Mouse (Mus musculus) hindbrain, embryonic 14.5 days (tissue): ENCODE measurements at regions not wholly inside any gene's neighbourhood (a gene's known extent, or its start where the extent isn't known, plus 50 kb on each side); places are given as distances from the start of the nearest gene placed in this dataset.

Experiments
- ATAC-seq: fragments of 200-750 bp; cut with Nextera tagmentation; 2 replicates; pipeline ENCODE4 v1.8.0; 2017; ENCODE audit warnings: moderate number of reproducible peaks, mild to moderate bottlenecking, moderate TSS enrichment, moderate library complexity; ENCODE audit not compliant: low FRiP score
- DNase-seq: peaks from one replicate; pipeline ENCODE4 v3.0.0-alpha.2; 2015; ENCODE audit warnings: low spot score
- H3K27ac ChIP-seq: fragments of 300-500 bp; sonication (generic); 2 replicates; pipeline ENCODE4 v1.5.1; 2014; ENCODE audit warnings: mild to moderate bottlenecking, moderate library complexity
- H3K27me3 ChIP-seq: fragments of 300-500 bp; sonication (generic); 2 replicates; pipeline ENCODE4 v1.6.1; 2014; ENCODE audit warnings: mild to moderate bottlenecking, low read length, mixed read lengths; ENCODE audit not compliant: control insufficient read depth, insufficient read depth
- H3K36me3 ChIP-seq: fragments of 300-500 bp; sonication (generic); replicated peaks from 2 replicates; pipeline ENCODE4 v1.6.1; 2014; ENCODE audit not compliant: control insufficient read depth, insufficient read depth
- H3K4me1 ChIP-seq: fragments of 300-500 bp; sonication (generic); replicated peaks from 2 replicates; pipeline ENCODE4 v1.6.1; 2014; ENCODE audit warnings: antibody characterized with exemption, low read length, mixed read lengths; ENCODE audit not compliant: control insufficient read depth, insufficient read depth
- H3K4me2 ChIP-seq: fragments of 300-500 bp; sonication (generic); replicated peaks from 2 replicates; pipeline ENCODE4 v1.6.1; 2014; ENCODE audit warnings: mild to moderate bottlenecking, moderate library complexity
- H3K4me3 ChIP-seq: fragments of 300-500 bp; sonication (generic); replicated peaks from 2 replicates; pipeline ENCODE4 v1.5.1; 2014; ENCODE audit warnings: mild to moderate bottlenecking, low read length
- H3K9ac ChIP-seq: fragments of 300-500 bp; sonication (generic); 2 replicates; pipeline ENCODE4 v1.6.1; 2014
- H3K9me3 ChIP-seq: fragments of 300-500 bp; sonication (generic); 2 replicates; pipeline ENCODE4 v1.6.1; 2016; ENCODE audit warnings: low read length; ENCODE audit not compliant: control insufficient read depth
- WGBS: fragments of 180-500 bp; shearing (Covaris S2); extraction: QIAGEN DNeasy Blood & Tissue Kit; methylation state at CpG from one replicate; pipeline ENCODE4 v1.1.7; 2014; 5-methylcytosine and 5-hydroxymethylcytosine counted together

- no peak overlapping the region for H3K9ac ChIP-seq
- DNase-seq (no peak), ATAC-seq (no peak)
- H3K36me3 ChIP-seq, result peaks cover 85% of the 10 kb centered on the region
- H3K4me3 ChIP-seq, result no peak overlapping the region
- H3K27me3 ChIP-seq, result no peaks in the 10 kb centered on the region
- H3K4me2 ChIP-seq, result no peak overlapping the region
- no peak overlapping the region for H3K27ac ChIP-seq
- WGBS, result 87% methylated on average over 5 of the region's 5 CpGs
- H3K9me3 ChIP-seq, result no peaks in the 10 kb centered on the region
- H3K4me1 ChIP-seq, result no peaks in the 10 kb centered on the region
These were observed 113.9 kb upstream of the Rtl1 start for GRCm38 (mm10) chr12:109714061-109714460.

DNA sequence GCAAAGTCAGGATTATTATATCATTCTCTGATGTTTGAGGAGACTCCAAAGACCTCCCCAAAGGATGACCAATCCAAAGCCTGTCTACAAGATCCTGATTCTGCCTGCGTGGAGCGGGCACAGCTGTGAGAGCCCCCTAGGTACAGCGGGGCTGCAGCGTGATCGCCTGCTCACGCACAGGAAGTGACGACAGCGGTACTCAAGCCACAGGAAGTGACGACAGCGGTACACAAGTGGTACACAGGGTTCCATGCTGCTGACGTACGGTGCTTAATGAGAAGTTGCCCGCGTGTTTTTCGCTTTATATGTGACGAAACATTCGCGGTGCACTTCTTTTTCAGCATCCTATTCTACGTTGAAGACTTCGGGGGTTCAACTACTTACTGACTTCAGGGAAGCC is 116.9 kb upstream of the Rtl1 start:
- no peaks in the 10 kb centered on the region for H3K4me1 ChIP-seq
- H3K27ac ChIP-seq, result no peak overlapping the region
- no peaks in the 10 kb centered on the region for H3K9me3 ChIP-seq
- no peak overlapping the region for H3K4me2 ChIP-seq
- no peak overlapping the region for H3K4me3 ChIP-seq
- no peak for DNase-seq
- H3K9ac ChIP-seq, result no peak overlapping the region
- 96% methylated on average over 20 of the region's 20 CpGs for WGBS
- peaks cover 99% of the 10 kb centered on the region for H3K36me3 ChIP-seq
- H3K27me3 ChIP-seq, result no peaks in the 10 kb centered on the region
- ATAC-seq, result no peak

- WGBS, result 93% methylated on average over 9 of the region's 9 CpGs
- no peaks in the 10 kb centered on the region for H3K9me3 ChIP-seq
- H3K4me1 ChIP-seq, result no peaks in the 10 kb centered on the region
- H3K9ac ChIP-seq, result no peak overlapping the region
- H3K4me3 ChIP-seq, result no peak overlapping the region
- DNase-seq, result no peak
- no peaks in the 10 kb centered on the region for H3K27me3 ChIP-seq
- ATAC-seq, result no peak
- H3K27ac ChIP-seq, result no peak overlapping the region
- H3K36me3 ChIP-seq, result peaks cover 99% of the 10 kb centered on the region
- H3K4me2 ChIP-seq, result no peak overlapping the region
These were observed 117.9 kb upstream of the Rtl1 start for GRCm38 (mm10) chr12:109718036-109718435.

DNA sequence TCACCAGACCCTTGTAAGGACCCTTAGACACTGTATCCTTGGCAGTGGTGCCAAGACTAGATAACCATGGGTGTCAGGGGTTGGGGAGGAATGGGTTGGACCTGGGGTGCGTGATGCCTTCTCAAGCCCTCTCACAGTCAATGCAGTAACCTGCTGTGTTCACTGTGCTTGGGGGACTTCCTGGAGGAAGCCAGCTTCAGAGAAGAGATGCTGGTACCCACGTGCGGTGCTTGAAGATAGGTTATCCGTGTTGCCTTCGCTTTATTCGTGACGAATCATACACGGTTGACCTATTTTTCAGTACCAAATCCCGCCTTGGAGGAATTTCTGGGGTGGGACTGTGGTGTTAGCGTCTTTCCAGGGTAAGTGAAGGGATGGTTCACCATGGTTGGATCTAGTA is 138.1 kb upstream of the Rtl1 start:
- 95% methylated on average over 10 of the region's 10 CpGs for WGBS
- Histone ChIP-seq H3K36me3 (peaks cover 91% of the 10 kb centered on the region), H3K27me3 (no peaks in the 10 kb centered on the region), H3K4me3 (no peak overlapping the region), H3K9me3 (no peaks in the 10 kb centered on the region), H3K27ac (no peak overlapping the region), H3K9ac (no peak overlapping the region), H3K4me2 (no peak overlapping the region), H3K4me1 (no peaks in the 10 kb centered on the region)
- DNase-seq, result no peak
- ATAC-seq, result no peak

- H3K4me2 ChIP-seq, result no peak overlapping the region
- 98% methylated on average over 6 of the region's 6 CpGs for WGBS
- H3K27me3 ChIP-seq, result no peaks in the 10 kb centered on the region
- no peaks in the 10 kb centered on the region for H3K9me3 ChIP-seq
- no peak overlapping the region for H3K4me3 ChIP-seq
- H3K9ac ChIP-seq, result no peak overlapping the region
- no peak overlapping the region for H3K27ac ChIP-seq
- no peak for DNase-seq
- H3K36me3 ChIP-seq, result peaks cover 91% of the 10 kb centered on the region
- no peaks in the 10 kb centered on the region for H3K4me1 ChIP-seq
- no peak for ATAC-seq
These were observed 138.8 kb upstream of the Rtl1 start for GRCm38 (mm10) chr12:109738911-109739310.

- Histone ChIP-seq H3K4me1 (peaks cover 24% of the 10 kb centered on the region), H3K36me3 (peaks cover 70% of the 10 kb centered on the region), H3K4me2 (no peak overlapping the region), H3K4me3 (no peak overlapping the region), H3K27me3 (no peaks in the 10 kb centered on the region), H3K9ac (no peak overlapping the region), H3K9me3 (no peaks in the 10 kb centered on the region), H3K27ac (no peak overlapping the region)
- DNase-seq (no peak), ATAC-seq (no peak)
- WGBS, result 94% methylated on average over 11 of the region's 11 CpGs
These were observed 142.4 kb upstream of the Rtl1 start for GRCm38 (mm10) chr12:109742486-109742885.

- Histone ChIP-seq H3K27me3 (no peaks in the 10 kb centered on the region), H3K4me3 (no peak overlapping the region), H3K27ac (no peak overlapping the region), H3K36me3 (peaks cover 70% of the 10 kb centered on the region), H3K4me1 (peaks cover 27% of the 10 kb centered on the region), H3K4me2 (no peak overlapping the region), H3K9ac (no peak overlapping the region), H3K9me3 (no peaks in the 10 kb centered on the region)
- DNase-seq (no peak), ATAC-seq (no peak)
- WGBS, result 78% methylated on average over 24 of the region's 24 CpGs
These were observed 143.0 kb upstream of the Rtl1 start for GRCm38 (mm10) chr12:109743036-109743650.

DNA sequence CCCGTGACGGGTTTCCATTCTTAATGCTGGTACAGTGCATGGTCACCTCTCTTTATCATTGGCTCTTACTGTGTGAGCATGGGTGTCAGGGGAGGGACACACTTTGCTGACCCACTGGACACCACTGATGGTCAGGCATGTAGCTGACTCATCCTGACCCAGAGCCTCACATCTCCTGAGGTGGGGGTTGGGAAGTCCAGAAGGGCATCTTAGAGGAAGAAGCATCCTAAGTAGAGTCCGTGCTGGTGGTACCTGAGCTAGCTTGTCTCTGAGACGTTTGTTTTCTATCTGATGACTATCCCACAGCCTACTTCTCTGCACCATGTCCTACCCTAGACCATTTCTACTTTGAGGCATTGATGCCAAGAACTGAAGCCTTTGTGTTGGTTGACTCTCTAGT is 144.1 kb upstream of the Rtl1 start:
- Histone ChIP-seq H3K9me3 (no peaks in the 10 kb centered on the region), H3K4me2 (no peak overlapping the region), H3K4me3 (no peak overlapping the region), H3K27ac (no peak overlapping the region), H3K27me3 (no peaks in the 10 kb centered on the region), H3K36me3 (peaks cover 71% of the 10 kb centered on the region), H3K4me1 (peaks cover 33% of the 10 kb centered on the region), H3K9ac (no peak overlapping the region)
- ATAC-seq (no peak), DNase-seq (no peak)
- WGBS, result 93% methylated on average over 4 of the region's 4 CpGs

DNA sequence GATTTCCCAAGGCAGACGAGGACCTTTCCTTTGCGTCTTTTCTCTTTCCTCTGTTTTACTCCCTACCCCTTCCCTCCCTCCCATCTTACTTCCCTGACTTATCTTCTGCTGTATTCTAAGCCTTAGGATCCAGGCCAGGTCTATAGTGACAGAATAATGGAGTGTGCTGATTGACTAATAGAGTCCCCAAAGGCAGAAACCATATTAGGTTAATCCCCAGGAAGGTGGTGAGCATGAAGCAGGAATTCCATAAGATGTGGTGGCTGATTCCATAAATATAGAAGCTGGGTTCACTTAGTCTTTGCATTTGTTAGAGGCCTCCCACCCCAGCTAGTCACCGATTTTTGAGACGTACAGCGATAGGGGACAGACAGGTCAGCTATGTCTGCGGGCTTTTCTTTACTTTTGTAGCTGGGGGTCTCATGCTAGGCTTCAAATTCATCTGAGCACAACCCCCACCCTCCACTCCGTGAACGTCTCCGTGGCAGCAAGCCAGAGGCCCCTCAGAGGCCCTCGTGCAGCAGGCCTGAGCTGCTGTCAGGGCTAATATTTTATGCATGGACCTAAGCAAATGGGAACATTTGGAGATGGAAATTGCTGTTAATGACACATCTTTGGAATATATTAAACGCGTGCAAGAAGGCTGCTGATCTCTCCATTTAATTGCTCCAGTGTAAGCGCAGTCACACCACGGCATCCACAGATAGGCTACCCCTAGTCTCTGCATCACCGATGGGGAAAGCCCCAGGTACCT is 145.8 kb upstream of the Rtl1 start:
- no peak overlapping the region for H3K9ac ChIP-seq
- WGBS, result 20% methylated on average over 15 of the region's 15 CpGs
- H3K4me1 ChIP-seq, result peaks cover 48% of the 10 kb centered on the region
- peaks cover 64% of the 10 kb centered on the region for H3K36me3 ChIP-seq
- peak overlapping the region; percentile 83 for H3K27ac ChIP-seq
- ATAC-seq (peak; percentile 49), DNase-seq (peak; percentile 50)
- no peak overlapping the region for H3K4me3 ChIP-seq
- no peak overlapping the region for H3K4me2 ChIP-seq
- no peaks in the 10 kb centered on the region for H3K9me3 ChIP-seq
- no peaks in the 10 kb centered on the region for H3K27me3 ChIP-seq
